Mouse (Mus musculus): ENCODE results near the gene Dennd5b. TPM values are rescaled to one million over a fixed set of nuclear protein-coding genes. Genes with fewer than 3 reads are reported as not detected.
A peak's percentile ranks its signal among the peaks of the same experiment; 100 is the strongest.

The Dennd5b gene
- polyA plus RNA-seq, 1 experiment from 2014 or later = 11.0 TPM

GRCm38 (mm10) chr6:148957046-148957445 lies 144.4 kb downstream of the Dennd5b start:
- H3K27ac ChIP-seq (ENCODE audit: low read depth, low read length) = no peak overlapping the region
- WGBS = 85% methylated on average over 3 of the region's 3 CpGs

GRCm38 (mm10) chr6:148955641-148956420 lies 145.6 kb downstream of the Dennd5b start:
- no peak for ATAC-seq (replicated peaks; ENCODE audit: low FRiP score)
- Histone ChIP-seq H3K9me3 (ENCODE audit: control insufficient read depth, low read length) (no peaks in the 10 kb centered on the region), H3K27me3 (replicated peaks; ENCODE audit: control insufficient read depth, insufficient read depth, low read length) (no peaks in the 10 kb centered on the region), H3K4me3 (ENCODE audit: low read depth, low read length) (no peak overlapping the region), H3K9ac (ENCODE audit: low read depth, low read length) (no peak overlapping the region), H3K36me3 (ENCODE audit: control insufficient read depth, insufficient read depth, low read length) (no peaks in the 10 kb centered on the region), H3K4me2 (no peak overlapping the region), H3K4me1 (replicated peaks; ENCODE audit: control insufficient read depth, insufficient read depth, low read length) (peaks cover 5% of the 10 kb centered on the region; the same call in 1 of the 2 replicates), H3K27ac (ENCODE audit: low read depth, low read length) (no peak overlapping the region)
- no peak for DNase-seq (ENCODE audit: low spot score)

More at GRCm38 (mm10) chr6:148957046-148957445, 144.4 kb downstream of the Dennd5b start:
- H3K9ac ChIP-seq (ENCODE audit: low read depth, low read length) = no peak overlapping the region
- no peaks in the 10 kb centered on the region for H3K36me3 ChIP-seq (ENCODE audit: control insufficient read depth, insufficient read depth, low read length)
- no peak overlapping the region for H3K4me3 ChIP-seq (ENCODE audit: low read depth, low read length)
- H3K9me3 ChIP-seq (ENCODE audit: control insufficient read depth, low read length) = no peaks in the 10 kb centered on the region
- no peak for DNase-seq (ENCODE audit: low spot score)
- H3K27me3 ChIP-seq (replicated peaks; ENCODE audit: control insufficient read depth, insufficient read depth, low read length) = no peaks in the 10 kb centered on the region
- peaks cover 5% of the 10 kb centered on the region; the same call in 1 of the 2 replicates for H3K4me1 ChIP-seq (replicated peaks; ENCODE audit: control insufficient read depth, insufficient read depth, low read length)
- no peak overlapping the region for H3K4me2 ChIP-seq
- no peak for ATAC-seq (replicated peaks; ENCODE audit: low FRiP score)

- peak overlapping the region; percentile 77 for H3K9ac ChIP-seq (ENCODE audit: low read depth, low read length)
- no peaks in the 10 kb centered on the region for H3K9me3 ChIP-seq (ENCODE audit: control insufficient read depth, low read length)
- H3K27me3 ChIP-seq (replicated peaks; ENCODE audit: control insufficient read depth, insufficient read depth, low read length) = no peaks in the 10 kb centered on the region
- 45% methylated on average over 11 of the region's 11 CpGs for WGBS
- H3K4me3 ChIP-seq (ENCODE audit: low read depth, low read length) = peak overlapping the region; percentile 97
- ATAC-seq (replicated peaks; ENCODE audit: low FRiP score) = no peak
- peak overlapping the region; percentile 86 for H3K4me2 ChIP-seq
- peaks cover 5% of the 10 kb centered on the region; the same call in 1 of the 2 replicates for H3K36me3 ChIP-seq (ENCODE audit: control insufficient read depth, insufficient read depth, low read length)
- H3K27ac ChIP-seq (ENCODE audit: low read depth, low read length) = peak overlapping the region; percentile 96
- DNase-seq (ENCODE audit: low spot score) = no peak
- peaks cover 9% of the 10 kb centered on the region for H3K4me1 ChIP-seq (replicated peaks; ENCODE audit: control insufficient read depth, insufficient read depth, low read length)
These were observed 154.5 kb downstream of the Dennd5b start for GRCm38 (mm10) chr6:148946881-148947405.

GRCm38 (mm10) chr6:148946409-148946742 lies 155.1 kb downstream of the Dennd5b start, which contains the start of gene Sinhcaf:
Sinhcaf (minus strand) TSS chr6:148946467.
- H3K9me3 ChIP-seq (ENCODE audit: control insufficient read depth, low read length) = no peaks in the 10 kb centered on the region
- peak within 1 kb of the TSS; percentile 86 for H3K4me2 ChIP-seq
- peak within 1 kb of the TSS; percentile 99 for H3K9ac ChIP-seq (ENCODE audit: low read depth, low read length)
- peak within 1 kb of the TSS; percentile 96 for H3K27ac ChIP-seq (ENCODE audit: low read depth, low read length)
- H3K27me3 ChIP-seq (replicated peaks; ENCODE audit: control insufficient read depth, insufficient read depth, low read length) = no peaks in the 10 kb centered on the region
- ATAC-seq (replicated peaks; ENCODE audit: low FRiP score) (peak; percentile 85), DNase-seq (ENCODE audit: low spot score) (peak; percentile 100)
- peaks cover 5% of the 10 kb centered on the region; the same call in 1 of the 2 replicates for H3K36me3 ChIP-seq (ENCODE audit: control insufficient read depth, insufficient read depth, low read length)
- peaks cover 15% of the 10 kb centered on the region for H3K4me1 ChIP-seq (replicated peaks; ENCODE audit: control insufficient read depth, insufficient read depth, low read length)
- peak within 1 kb of the TSS; percentile 97 for H3K4me3 ChIP-seq (ENCODE audit: low read depth, low read length)
- under 1% methylated on average over 46 of the region's 47 CpGs for WGBS

GRCm38 (mm10) chr6:148945509-148946408 lies 155.7 kb downstream of the Dennd5b start:
- peak overlapping the region; percentile 99 for H3K9ac ChIP-seq (ENCODE audit: low read depth, low read length)
- no peaks in the 10 kb centered on the region for H3K9me3 ChIP-seq (ENCODE audit: control insufficient read depth, low read length)
- H3K4me2 ChIP-seq = peak overlapping the region; percentile 86
- H3K4me3 ChIP-seq (ENCODE audit: low read depth, low read length) = peak overlapping the region; percentile 97
- ATAC-seq (replicated peaks; ENCODE audit: low FRiP score) = peak; percentile 13
- DNase-seq (ENCODE audit: low spot score) = peak; percentile 75
- WGBS = under 1% methylated on average over 72 of the region's 75 CpGs
- peaks cover 5% of the 10 kb centered on the region; the same call in 1 of the 2 replicates for H3K36me3 ChIP-seq (ENCODE audit: control insufficient read depth, insufficient read depth, low read length)
- H3K27me3 ChIP-seq (replicated peaks; ENCODE audit: control insufficient read depth, insufficient read depth, low read length) = no peaks in the 10 kb centered on the region
- peak overlapping the region; percentile 96 for H3K27ac ChIP-seq (ENCODE audit: low read depth, low read length)
- H3K4me1 ChIP-seq (replicated peaks; ENCODE audit: control insufficient read depth, insufficient read depth, low read length) = peaks cover 16% of the 10 kb centered on the region

- H3K4me2 ChIP-seq = peak overlapping the region; percentile 86
- H3K27ac ChIP-seq (ENCODE audit: low read depth, low read length) = peak overlapping the region; percentile 96
- DNase-seq (ENCODE audit: low spot score) (peak; percentile 84), ATAC-seq (replicated peaks; ENCODE audit: low FRiP score) (peak; percentile 74)
- H3K4me1 ChIP-seq (replicated peaks; ENCODE audit: control insufficient read depth, insufficient read depth, low read length) = peaks cover 16% of the 10 kb centered on the region
- H3K9ac ChIP-seq (ENCODE audit: low read depth, low read length) = peak overlapping the region; percentile 99
- under 1% methylated on average over 87 of the region's 92 CpGs for WGBS
- H3K9me3 ChIP-seq (ENCODE audit: control insufficient read depth, low read length) = no peaks in the 10 kb centered on the region
- peak overlapping the region; percentile 97 for H3K4me3 ChIP-seq (ENCODE audit: low read depth, low read length)
- H3K27me3 ChIP-seq (replicated peaks; ENCODE audit: control insufficient read depth, insufficient read depth, low read length) = no peaks in the 10 kb centered on the region
- peaks cover 5% of the 10 kb centered on the region; the same call in 1 of the 2 replicates for H3K36me3 ChIP-seq (ENCODE audit: control insufficient read depth, insufficient read depth, low read length)
These were observed 156.5 kb downstream of the Dennd5b start for GRCm38 (mm10) chr6:148944767-148945508.

GRCm38 (mm10) chr6:148944344-148944766 lies 157.1 kb downstream of the Dennd5b start:
- DNase-seq (ENCODE audit: low spot score) (no peak), ATAC-seq (replicated peaks; ENCODE audit: low FRiP score) (peak; percentile 18)
- H3K9me3 ChIP-seq (ENCODE audit: control insufficient read depth, low read length) = no peaks in the 10 kb centered on the region
- no peaks in the 10 kb centered on the region for H3K27me3 ChIP-seq (replicated peaks; ENCODE audit: control insufficient read depth, insufficient read depth, low read length)
- WGBS = under 1% methylated on average over 30 of the region's 30 CpGs
- peak overlapping the region; percentile 96 for H3K27ac ChIP-seq (ENCODE audit: low read depth, low read length)
- peak overlapping the region; percentile 97 for H3K4me3 ChIP-seq (ENCODE audit: low read depth, low read length)
- peak overlapping the region; percentile 99 for H3K9ac ChIP-seq (ENCODE audit: low read depth, low read length)
- H3K36me3 ChIP-seq (ENCODE audit: control insufficient read depth, insufficient read depth, low read length) = peaks cover 5% of the 10 kb centered on the region; the same call in 1 of the 2 replicates
- H3K4me1 ChIP-seq (replicated peaks; ENCODE audit: control insufficient read depth, insufficient read depth, low read length) = peaks cover 16% of the 10 kb centered on the region
- peak overlapping the region; percentile 86 for H3K4me2 ChIP-seq

- ATAC-seq (replicated peaks; ENCODE audit: low FRiP score) = no peak
- H3K4me3 ChIP-seq (ENCODE audit: low read depth, low read length) = peak overlapping the region; percentile 97
- no peak overlapping the region for H3K27ac ChIP-seq (ENCODE audit: low read depth, low read length)
- peaks cover 5% of the 10 kb centered on the region; the same call in 1 of the 2 replicates for H3K36me3 ChIP-seq (ENCODE audit: control insufficient read depth, insufficient read depth, low read length)
- peaks cover 16% of the 10 kb centered on the region for H3K4me1 ChIP-seq (replicated peaks; ENCODE audit: control insufficient read depth, insufficient read depth, low read length)
- WGBS = 32% methylated on average over 3 of the region's 3 CpGs
- peak overlapping the region; percentile 86 for H3K4me2 ChIP-seq
- peak overlapping the region; percentile 99 for H3K9ac ChIP-seq (ENCODE audit: low read depth, low read length)
- H3K27me3 ChIP-seq (replicated peaks; ENCODE audit: control insufficient read depth, insufficient read depth, low read length) = no peaks in the 10 kb centered on the region
- H3K9me3 ChIP-seq (ENCODE audit: control insufficient read depth, low read length) = no peaks in the 10 kb centered on the region
- no peak for DNase-seq (ENCODE audit: low spot score)
These were observed 157.8 kb downstream of the Dennd5b start for GRCm38 (mm10) chr6:148943695-148944094.

Data from liver, embryonic 11.5 days (tissue).